Mouse (Mus musculus) myocyte (in vitro differentiated cells): ENCODE measurements around the gene Pde4a. TPM values are rescaled to one million over a fixed set of nuclear protein-coding genes. Genes with fewer than 3 reads are reported as not detected.

Source experiments
- H3K27me3 ChIP-seq: one replicate; pipeline ENCODE4 v1.6.1; 2011; ENCODE audit not compliant: control insufficient read depth, insufficient read depth, insufficient read length
- H3K36me3 ChIP-seq: one replicate; pipeline ENCODE4 v1.6.1; 2011; ENCODE audit not compliant: control insufficient read depth, insufficient read depth
- H3K4me2 ChIP-seq: one replicate; pipeline ENCODE4 v1.6.1; 2011; ENCODE audit warnings: low read depth, control low read depth
- H3K4me3 ChIP-seq: one replicate; pipeline ENCODE4 v1.5.1; 2011; ENCODE audit warnings: mild to moderate bottlenecking, control low read depth, moderate library complexity
- H3K79me2 ChIP-seq: one replicate; pipeline ENCODE4 v1.6.1; 2011; ENCODE audit not compliant: control insufficient read depth, insufficient read depth
- H3ac ChIP-seq: one replicate; pipeline ENCODE4 v1.6.1; 2011; ENCODE audit not compliant: control insufficient read depth, insufficient read length
- CEBPB ChIP-seq: IDR thresholded peaks from 2 replicates; pipeline ENCODE4 v1.6.1; 2011; ENCODE audit warnings: mild to moderate bottlenecking, moderate library complexity; ENCODE audit not compliant: poor library complexity, insufficient read depth, severe bottlenecking
- E2F4 ChIP-seq: IDR thresholded peaks from one replicate; pipeline ENCODE4 v1.6.1; 2011; ENCODE audit warnings: mild to moderate bottlenecking, control low read depth, moderate library complexity; ENCODE audit not compliant: insufficient read depth
- MAX ChIP-seq: IDR thresholded peaks from one replicate; pipeline ENCODE4 v1.6.1; 2011; ENCODE audit warnings: low read depth, mild to moderate bottlenecking, control low read depth
- MYOD1 ChIP-seq, 3 experiments: IDR thresholded peaks; one replicate each; pipeline ENCODE4 v1.6.1; 2011; ENCODE audit warnings: control low read depth in 2 of 3, low read depth in 2 of 3, mild to moderate bottlenecking in 2 of 3, moderate library complexity in 1 of 3; ENCODE audit not compliant: insufficient read length in 2 of 3, control insufficient read depth in 1 of 3
- MYOG ChIP-seq, 3 experiments: IDR thresholded peaks; one replicate each; pipeline ENCODE4 v1.6.1; 2011; ENCODE audit warnings: control low read depth in 2 of 3, low read depth in 2 of 3, mild to moderate bottlenecking in 2 of 3; ENCODE audit not compliant: insufficient read length in 2 of 3, control insufficient read depth in 1 of 3, insufficient read depth in 1 of 3
- POLR2A ChIP-seq: IDR thresholded peaks from one replicate; pipeline ENCODE4 v1.6.1; 2011; ENCODE audit warnings: low read depth, mild to moderate bottlenecking, control low read depth, moderate library complexity; ENCODE audit not compliant: insufficient read length
- POLR2AphosphoS2 ChIP-seq: IDR thresholded peaks from one replicate; pipeline ENCODE4 v1.6.1; 2011; ENCODE audit warnings: low read depth, control low read depth; ENCODE audit not compliant: insufficient read length
- REST ChIP-seq: IDR thresholded peaks from one replicate; pipeline ENCODE4 v1.6.1; 2011; ENCODE audit warnings: mild to moderate bottlenecking, control low read depth, moderate library complexity; ENCODE audit not compliant: insufficient read depth, insufficient read length
- SRF ChIP-seq: IDR thresholded peaks from one replicate; pipeline ENCODE4 v1.6.1; 2011; ENCODE audit warnings: low read depth; ENCODE audit not compliant: control insufficient read depth, insufficient read length
- TCF12 ChIP-seq: IDR thresholded peaks from one replicate; pipeline ENCODE4 v1.6.1; 2011; ENCODE audit warnings: mild to moderate bottlenecking, control low read depth; ENCODE audit not compliant: poor library complexity, insufficient read depth, severe bottlenecking
- TCF3 ChIP-seq: IDR thresholded peaks from one replicate; pipeline ENCODE4 v1.6.1; 2011; ENCODE audit warnings: low read depth, control low read depth; ENCODE audit not compliant: insufficient read length
- USF1 ChIP-seq: IDR thresholded peaks from one replicate; pipeline ENCODE4 v1.6.1; 2011; ENCODE audit warnings: low read depth, mild to moderate bottlenecking, control low read depth, moderate library complexity
- polyA plus RNA-seq: library from polyadenylated mRNA; unstranded; fragments of >200 nt; fragmentation: generic; extraction: Trizol; gene quantifications from one replicate; pipeline ENCODE4 v1.2.1, GENCODE M21; 2012; ENCODE audit warnings: missing spikeins

Pde4a gene
- polyA plus RNA-seq, 1 experiment, result 3.6 TPM

GRCm38 (mm10) chr9:21197981-21198380 lies 32.5 kb downstream of the Pde4a start:
- H3K36me3 ChIP-seq, result no peaks in the 10 kb centered on the region
- H3K4me3 ChIP-seq, result no peak overlapping the region
- no peaks in the 10 kb centered on the region for H3K79me2 ChIP-seq
- TF ChIP-seq TCF3 (no peak), CEBPB (no peak), E2F4 (no peak), POLR2AphosphoS2 (no peak), MYOD1 (IDR thresholded peaks at IDR 0.05; ENCODE audit: control insufficient read depth in 1 of 3, insufficient read length in 2 of 3, low read depth in 2 of 3) (no peak), MAX (no peak)
- H3ac ChIP-seq, result no peak overlapping the region
- no peak overlapping the region for H3K4me2 ChIP-seq
- H3K27me3 ChIP-seq, result no peaks in the 10 kb centered on the region

GRCm38 (mm10) chr9:21198960-21199359 lies 33.4 kb downstream of the Pde4a start:
- Histone ChIP-seq H3K27me3 (no peaks in the 10 kb centered on the region), H3K36me3 (no peaks in the 10 kb centered on the region), H3K4me2 (no peak overlapping the region), H3K4me3 (no peak overlapping the region), H3ac (no peak overlapping the region), H3K79me2 (no peaks in the 10 kb centered on the region)
- no peak for TF ChIP-seq TCF12
- TF ChIP-seq REST, result no peak
- no peak for TF ChIP-seq POLR2A

- Histone ChIP-seq H3K4me2 (no peak overlapping the region), H3K36me3 (no peaks in the 10 kb centered on the region), H3ac (no peak overlapping the region), H3K4me3 (no peak overlapping the region), H3K27me3 (no peaks in the 10 kb centered on the region), H3K79me2 (no peaks in the 10 kb centered on the region)
- TF ChIP-seq POLR2AphosphoS2 (no peak), MAX (no peak), E2F4 (no peak), TCF12 (no peak), CEBPB (no peak), USF1 (no peak), POLR2A (no peak)
Measured at GRCm38 (mm10) chr9:21204156-21204527, 38.6 kb downstream of the Pde4a start.

- Histone ChIP-seq H3K4me3 (no peak overlapping the region), H3K27me3 (no peaks in the 10 kb centered on the region), H3K4me2 (no peak overlapping the region), H3ac (no peak overlapping the region), H3K36me3 (no peaks in the 10 kb centered on the region), H3K79me2 (no peaks in the 10 kb centered on the region)
- TF ChIP-seq CEBPB, result no peak
- TF ChIP-seq MYOD1 (IDR thresholded peaks at IDR 0.05; ENCODE audit: control insufficient read depth in 1 of 3, insufficient read length in 2 of 3, low read depth in 2 of 3), result no peak
- no peak for TF ChIP-seq SRF
- TF ChIP-seq USF1, result no peak
- TF ChIP-seq MAX, result no peak
- no peak for TF ChIP-seq E2F4
Measured at GRCm38 (mm10) chr9:21204528-21205272, 39.2 kb downstream of the Pde4a start.

- H3K4me3 ChIP-seq, result no peak overlapping the region
- H3K27me3 ChIP-seq, result no peaks in the 10 kb centered on the region
- no peak overlapping the region for H3ac ChIP-seq
- H3K4me2 ChIP-seq, result no peak overlapping the region
- TF ChIP-seq TCF3 (no peak), TCF12 (no peak), SRF (no peak), USF1 (no peak), POLR2AphosphoS2 (no peak), REST (no peak), MYOG (IDR thresholded peaks at IDR 0.05; ENCODE audit: control insufficient read depth in 1 of 3, insufficient read depth in 1 of 3, insufficient read length in 2 of 3, low read depth in 2 of 3) (no peak), CEBPB (no peak), POLR2A (no peak)
- H3K36me3 ChIP-seq, result no peaks in the 10 kb centered on the region
- no peaks in the 10 kb centered on the region for H3K79me2 ChIP-seq
Measured at GRCm38 (mm10) chr9:21206848-21207247, 41.3 kb downstream of the Pde4a start.

DNA sequence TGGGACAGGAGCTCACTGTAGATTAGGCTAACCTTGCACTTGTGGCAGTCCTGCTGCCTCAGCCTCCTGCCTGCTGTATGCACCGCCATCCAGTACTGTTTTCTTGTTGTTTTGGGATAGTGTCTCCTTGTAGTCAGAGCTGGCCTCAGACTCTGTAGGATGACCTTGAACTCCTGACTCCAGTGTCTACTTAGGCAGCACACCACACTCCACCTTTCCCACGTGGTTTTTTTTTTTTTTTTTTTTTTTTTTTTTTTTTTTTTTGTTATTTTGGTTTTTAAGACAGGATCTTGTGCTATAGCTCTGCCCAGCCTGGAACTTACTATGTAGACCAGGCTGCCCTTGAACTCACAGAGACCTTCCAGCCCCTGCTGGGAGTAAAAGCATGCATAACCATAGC lies 43.1 kb downstream of the Pde4a start:
- no peak overlapping the region for H3ac ChIP-seq
- no peak overlapping the region for H3K4me2 ChIP-seq
- no peaks in the 10 kb centered on the region for H3K36me3 ChIP-seq
- no peaks in the 10 kb centered on the region for H3K79me2 ChIP-seq
- no peak for TF ChIP-seq E2F4
- no peak for TF ChIP-seq CEBPB
- no peak for TF ChIP-seq POLR2A
- no peak for TF ChIP-seq USF1
- no peak for TF ChIP-seq MYOG (IDR thresholded peaks at IDR 0.05; ENCODE audit: control insufficient read depth in 1 of 3, insufficient read depth in 1 of 3, insufficient read length in 2 of 3, low read depth in 2 of 3)
- no peak for TF ChIP-seq REST
- TF ChIP-seq MYOD1 (IDR thresholded peaks at IDR 0.05; ENCODE audit: control insufficient read depth in 1 of 3, insufficient read length in 2 of 3, low read depth in 2 of 3), result no peak
- TF ChIP-seq TCF12, result no peak
- TF ChIP-seq POLR2AphosphoS2, result no peak
- no peak for TF ChIP-seq MAX
- TF ChIP-seq TCF3, result no peak
- no peak for TF ChIP-seq SRF
- H3K4me3 ChIP-seq, result no peak overlapping the region
- no peaks in the 10 kb centered on the region for H3K27me3 ChIP-seq
